In the genomic region with DNA sequence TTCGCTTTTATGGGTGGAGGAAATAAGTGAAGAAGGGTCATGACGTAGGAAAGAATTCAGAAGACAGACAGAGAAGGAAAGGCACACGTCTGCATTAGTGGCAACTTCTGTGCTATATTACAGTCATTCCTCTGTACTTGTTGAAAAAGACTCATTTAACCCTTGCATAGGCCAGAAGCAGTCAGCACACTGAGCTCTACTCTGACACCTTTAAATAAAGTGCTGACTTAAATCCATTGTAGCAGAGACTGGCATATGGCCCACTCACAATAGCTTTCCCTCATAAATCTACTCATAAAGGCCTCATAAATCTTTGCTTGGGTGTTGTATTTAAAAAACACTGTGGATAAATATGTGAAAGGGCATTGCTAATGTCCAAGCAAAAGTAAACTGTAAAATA, we compare ENCODE assay signal across 18 mouse cellular contexts.
DNase-seq lines count a peak whose midpoint lies in the region; ATAC-seq and TF ChIP-seq lines count a peak whose summit lies in the region.
"Had no signal": no experiment of that assay in that cellular context is flagged by ENCODE, and none has a peak within 500 bp of the region (broad histone marks: within the 10 kb centered on the region; RNA-seq: fewer than 3 reads in every experiment).

No protein-coding gene starts in this region.

- no peak overlapping the region for H3K4me3 ChIP-seq in lung, embryonic 14.5 days (ENCODE audit: low read depth, low read length)
- no peak overlapping the region for H3K4me3 ChIP-seq in neural tube, embryonic 12.5 days
- H3K4me3 ChIP-seq in thymus, adult 2 months (ENCODE audit: control insufficient read depth, insufficient read depth, low read length): no peak overlapping the region
- H3K4me3 ChIP-seq: embryonic facial prominence, embryonic 10.5 days; embryonic facial prominence, embryonic 12.5 days; forebrain, embryonic 13.5 days; forebrain, embryonic 15.5 days had no signal

- H3K9ac ChIP-seq in lung, embryonic 14.5 days: no peak overlapping the region
- H3K9ac ChIP-seq in neural tube, embryonic 12.5 days: no peak overlapping the region
- H3K9ac ChIP-seq: embryonic facial prominence, embryonic 12.5 days; forebrain, embryonic 13.5 days; forebrain, embryonic 15.5 days had no signal

- peak; percentile 71 for ATAC-seq in lung, embryonic 14.5 days (ENCODE audit: insufficient read depth)
- ATAC-seq in neural tube, embryonic 12.5 days (ENCODE audit: low FRiP score, low read depth): peak; percentile 37; the same call in 1 of the 2 replicates
- ATAC-seq: forebrain, embryonic 13.5 days; forebrain, embryonic 15.5 days had no signal

- TF ChIP-seq CTCF in lung, embryonic 14.5 days (IDR thresholded peaks at IDR 0.05; ENCODE audit: low read depth): no peak
- no peak for TF ChIP-seq CTCF in thymus, adult 2 months (IDR thresholded peaks at IDR 0.05; ENCODE audit: borderline replicate concordance, control insufficient read depth, extremely low read depth, insufficient read depth, low read length, poor library complexity)

- no peak for TF ChIP-seq POLR2A in thymus, adult 2 months (IDR thresholded peaks at IDR 0.05; ENCODE audit: control insufficient read depth, extremely low read depth, insufficient read depth, low read length, poor library complexity)

- DNase-seq in lung, embryonic 14.5 days: peak; percentile 40
- DNase-seq in lung, postnatal 14 days: no peak
- no peak for DNase-seq in neural tube, embryonic 10.5 days (ENCODE audit: extremely low spot score, low spot score)
- DNase-seq in mesoderm, embryonic 11.5 days (ENCODE audit: low read depth, low spot score): peak; percentile 6
- no peak for DNase-seq in thymus, adult 2 months
- DNase-seq: adrenal gland, adult 8-10 months; adrenal gland, postnatal 14 days; adrenal gland, postnatal 36 days; cerebellum, adult 11-12 months; cerebellum, adult 2 months; cerebellum, adult 9-10 months; cerebellum, postnatal 10 days; cerebellum, postnatal 25 days had no signal

- H3K9me3 ChIP-seq in lung, embryonic 14.5 days (ENCODE audit: low read depth, low read length): no peaks in the 10 kb centered on the region
- no peaks in the 10 kb centered on the region for H3K9me3 ChIP-seq in neural tube, embryonic 12.5 days
- H3K9me3 ChIP-seq: embryonic facial prominence, embryonic 10.5 days; embryonic facial prominence, embryonic 12.5 days; forebrain, embryonic 13.5 days; forebrain, embryonic 15.5 days had no signal

- H3K4me2 ChIP-seq in lung, embryonic 14.5 days: no peak overlapping the region
- H3K4me2 ChIP-seq in neural tube, embryonic 12.5 days (replicated peaks): no peak overlapping the region
- H3K4me2 ChIP-seq: embryonic facial prominence, embryonic 12.5 days; forebrain, embryonic 13.5 days; forebrain, embryonic 15.5 days had no signal

- no peaks in the 10 kb centered on the region for H3K36me3 ChIP-seq in lung, embryonic 14.5 days (ENCODE audit: insufficient read depth)
- no peaks in the 10 kb centered on the region for H3K36me3 ChIP-seq in neural tube, embryonic 12.5 days
- H3K36me3 ChIP-seq in thymus, adult 2 months (ENCODE audit: control insufficient read depth, insufficient read depth, low read length): no peaks in the 10 kb centered on the region
- H3K36me3 ChIP-seq: embryonic facial prominence, embryonic 10.5 days; embryonic facial prominence, embryonic 12.5 days; forebrain, embryonic 15.5 days had no signal

- no peak overlapping the region for H3K27ac ChIP-seq in lung, embryonic 14.5 days (ENCODE audit: low read depth)
- H3K27ac ChIP-seq in neural tube, embryonic 12.5 days: no peak overlapping the region
- H3K27ac ChIP-seq in thymus, adult 2 months (ENCODE audit: control insufficient read depth, insufficient read depth, low read length): no peak overlapping the region
- H3K27ac ChIP-seq: embryonic facial prominence, embryonic 10.5 days; embryonic facial prominence, embryonic 12.5 days; forebrain, embryonic 13.5 days; forebrain, embryonic 15.5 days had no signal

- H3K4me1 ChIP-seq in lung, embryonic 14.5 days (ENCODE audit: insufficient read depth): no peaks in the 10 kb centered on the region
- no peaks in the 10 kb centered on the region for H3K4me1 ChIP-seq in neural tube, embryonic 12.5 days
- no peaks in the 10 kb centered on the region for H3K4me1 ChIP-seq in thymus, adult 2 months (replicated peaks; ENCODE audit: control insufficient read depth, insufficient read depth, low read length)
- H3K4me1 ChIP-seq: embryonic facial prominence, embryonic 10.5 days; embryonic facial prominence, embryonic 12.5 days; forebrain, embryonic 13.5 days; forebrain, embryonic 15.5 days had no signal

- WGBS in lung, embryonic 14.5 days: 44% methylated on average over 3 of the region's 3 CpGs
- 64% methylated on average over 3 of the region's 3 CpGs for WGBS in neural tube, embryonic 12.5 days
- WGBS in thymus, adult 2 months: 93% methylated on average over 3 of the region's 3 CpGs

- H3K27me3 ChIP-seq in lung, embryonic 14.5 days (ENCODE audit: insufficient read depth, low read length): no peaks in the 10 kb centered on the region
- no peaks in the 10 kb centered on the region for H3K27me3 ChIP-seq in neural tube, embryonic 12.5 days (replicated peaks)
- no peaks in the 10 kb centered on the region for H3K27me3 ChIP-seq in thymus, adult 2 months (ENCODE audit: control insufficient read depth, insufficient read depth, low read length)
- H3K27me3 ChIP-seq: embryonic facial prominence, embryonic 12.5 days; forebrain, embryonic 13.5 days; forebrain, embryonic 15.5 days had no signal

Comparison
In these comparisons a context has a peak if more than half of its experiments do, and no peak if none do; other contexts are left out.
1. DNase-seq: peak in lung, embryonic 14.5 days (single experiment) and mesoderm, embryonic 11.5 days (single experiment); none in lung, postnatal 14 days (single experiment), neural tube, embryonic 10.5 days (single experiment) and thymus, adult 2 months (single experiment).